Mouse (Mus musculus) kidney, postnatal 36 days (tissue): ENCODE measurements around the gene Pcolce2.
"Not testable (repeated sequence)": the region's sequence is repeated elsewhere in the genome, so short reads cannot be mapped to it uniquely, and the experiment has no call there.

Experiments used
- DNase-seq, 2 experiments: peaks; one replicate each; pipeline ENCODE4 v3.0.0; 2021 to 2022; ENCODE audit warnings: mixed read lengths in 2 of 2

Gene Pcolce2

GRCm38 (mm10) chr9:95637271-95638181, at the start of gene Pcolce2:
Gene Pcolce2 (plus strand): TSS chr9:95637601.
- DNase-seq, result peak; percentile 38 to 69

GRCm38 (mm10) chr9:95588070-95588469, 49.3 kb upstream of the Pcolce2 start:
- DNase-seq, result no peak

- peak; percentile 43 to 73 for DNase-seq
These were observed 43.1 kb upstream of the Pcolce2 start for GRCm38 (mm10) chr9:95594291-95594690.

GRCm38 (mm10) chr9:95597466-95598178, 39.8 kb upstream of the Pcolce2 start:
- no peak for DNase-seq

GRCm38 (mm10) chr9:95598179-95598721, 39.2 kb upstream of the Pcolce2 start:
- DNase-seq, result peak in 1 of 2 experiments; percentile 22

GRCm38 (mm10) chr9:95599399-95599798, 38.0 kb upstream of the Pcolce2 start:
- peak in 1 of 2 experiments; percentile 44 for DNase-seq

GRCm38 (mm10) chr9:95602849-95603248, 34.6 kb upstream of the Pcolce2 start:
- no peak for DNase-seq

- DNase-seq, result no peak
These were observed 34.1 kb upstream of the Pcolce2 start for GRCm38 (mm10) chr9:95603316-95603715.

- DNase-seq, result no peak
These were observed 30.2 kb upstream of the Pcolce2 start for GRCm38 (mm10) chr9:95607196-95607595.

- no peak for DNase-seq
These were observed 25.1 kb upstream of the Pcolce2 start for GRCm38 (mm10) chr9:95612246-95612768.

GRCm38 (mm10) chr9:95613426-95614127, 23.8 kb upstream of the Pcolce2 start:
- peak; percentile 39 to 59 for DNase-seq

GRCm38 (mm10) chr9:95614861-95615615, 22.4 kb upstream of the Pcolce2 start:
- peak; percentile 74 to 86 for DNase-seq

- DNase-seq, result peak in 1 of 2 experiments; percentile 47
These were observed 21.4 kb upstream of the Pcolce2 start for GRCm38 (mm10) chr9:95615961-95616360.

GRCm38 (mm10) chr9:95618572-95618971, 18.8 kb upstream of the Pcolce2 start:
- no peak for DNase-seq

- no peak for DNase-seq
These were observed 13.3 kb upstream of the Pcolce2 start for GRCm38 (mm10) chr9:95624072-95624471.

GRCm38 (mm10) chr9:95628439-95628948, 8.9 kb upstream of the Pcolce2 start:
- no peak for DNase-seq

GRCm38 (mm10) chr9:95629561-95629960, 7.8 kb upstream of the Pcolce2 start:
- DNase-seq, result not testable (repeated sequence)

- no peak for DNase-seq
These were observed 1.0 kb upstream of the Pcolce2 start for GRCm38 (mm10) chr9:95636395-95636794.

GRCm38 (mm10) chr9:95639919-95640318, 2.5 kb downstream of the Pcolce2 start:
- DNase-seq, result no peak

- no peak for DNase-seq
These were observed 8.5 kb downstream of the Pcolce2 start for GRCm38 (mm10) chr9:95645926-95646325.

GRCm38 (mm10) chr9:95653363-95653762, 16.0 kb downstream of the Pcolce2 start:
- DNase-seq, result peak; percentile 18 to 73
